Mouse (Mus musculus) hindbrain, embryonic 10.5 days (tissue): Measurements from ENCODE around the gene Optn. TPM values are rescaled to one million over a fixed set of nuclear protein-coding genes. Genes with fewer than 3 reads are reported as not detected.

Source experiments
- DNase-seq: peaks from one replicate; pipeline ENCODE4 v3.0.0-alpha.2; 2017; ENCODE audit warnings: low spot score
- H3K27ac ChIP-seq: fragments of 300-500 bp; sonication (generic); 2 replicates; pipeline ENCODE4 v1.5.1; 2016; ENCODE audit warnings: mild to moderate bottlenecking, moderate library complexity
- H3K27me3 ChIP-seq: fragments of 300-500 bp; sonication (generic); 2 replicates; pipeline ENCODE4 v1.6.1; 2016; ENCODE audit warnings: mild to moderate bottlenecking; ENCODE audit not compliant: poor library complexity, insufficient read depth, severe bottlenecking
- H3K36me3 ChIP-seq: fragments of 300-500 bp; sonication (generic); 2 replicates; pipeline ENCODE4 v1.6.1; 2016; ENCODE audit warnings: mild to moderate bottlenecking, moderate library complexity
- H3K4me1 ChIP-seq: fragments of 300-500 bp; sonication (generic); replicated peaks from 2 replicates; pipeline ENCODE4 v1.6.1; 2016; ENCODE audit warnings: mild to moderate bottlenecking
- H3K4me3 ChIP-seq: fragments of 300-500 bp; sonication (generic); 2 replicates; pipeline ENCODE4 v1.5.1; 2016; ENCODE audit warnings: mild to moderate bottlenecking, moderate library complexity
- H3K9me3 ChIP-seq: fragments of 300-500 bp; sonication (generic); 2 replicates; pipeline ENCODE4 v1.6.1; 2016; ENCODE audit warnings: mild to moderate bottlenecking, moderate library complexity
- WGBS: fragments of 180-500 bp; shearing (Covaris S2); methylation state at CpG from one replicate; pipeline ENCODE4 v1.1.7; 2016; 5-methylcytosine and 5-hydroxymethylcytosine counted together
- polyA plus RNA-seq: library from polyadenylated mRNA; unstranded; fragments of >200 nt; fragmentation: Nextera tagmentation; extraction: Ambion mirVana; gene quantifications from 2 replicates; pipeline ENCODE4 v1.2.1, GENCODE M21; 2016

The Optn gene
- polyA plus RNA-seq, 1 experiment from 2014 or later = 5.2 TPM

DNA sequence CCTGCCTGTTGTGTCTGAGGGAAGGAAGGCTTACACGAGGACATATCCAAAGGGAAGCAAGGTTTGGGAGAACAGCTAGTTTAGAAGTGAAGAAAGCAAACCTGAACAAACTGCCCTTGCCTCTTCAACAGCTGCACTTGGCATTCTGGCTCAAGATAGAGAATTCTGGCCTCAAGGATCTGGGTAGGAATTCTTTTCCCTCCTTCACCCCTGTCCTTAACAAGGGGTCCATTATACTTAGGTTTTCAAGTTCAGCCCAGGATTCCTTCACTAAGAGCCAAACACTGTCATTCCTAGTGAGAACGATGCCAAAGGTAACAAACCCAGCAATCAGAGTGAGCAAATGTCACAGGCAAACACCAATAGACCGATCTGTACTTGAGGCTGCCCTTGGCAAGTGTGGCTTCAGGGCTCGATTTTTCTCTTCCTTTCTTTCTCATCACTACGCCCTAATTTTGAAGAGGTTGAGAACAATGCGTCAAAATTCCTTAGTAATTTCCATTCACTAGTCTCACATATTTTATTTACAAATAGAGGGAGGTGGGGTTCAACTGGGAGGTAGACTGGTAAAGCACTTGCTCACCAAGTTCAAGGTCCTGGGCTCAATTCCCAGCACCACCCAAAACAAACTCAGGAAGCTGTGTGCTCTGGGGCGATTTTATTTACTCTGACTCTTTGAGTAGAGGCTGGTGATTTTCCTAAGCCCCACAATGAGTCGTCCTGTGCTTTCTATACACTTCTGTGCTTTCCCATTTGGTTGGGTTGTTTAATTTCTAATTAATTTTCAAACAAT lies 76.3 kb downstream of the Optn start:
- Histone ChIP-seq H3K36me3 (peaks cover 29% of the 10 kb centered on the region), H3K27me3 (no peaks in the 10 kb centered on the region), H3K9me3 (no peaks in the 10 kb centered on the region), H3K27ac (no peak overlapping the region), H3K4me3 (no peak overlapping the region), H3K4me1 (no peaks in the 10 kb centered on the region)
- 86% methylated on average over 8 of the region's 8 CpGs for WGBS
- no peak for DNase-seq

DNA sequence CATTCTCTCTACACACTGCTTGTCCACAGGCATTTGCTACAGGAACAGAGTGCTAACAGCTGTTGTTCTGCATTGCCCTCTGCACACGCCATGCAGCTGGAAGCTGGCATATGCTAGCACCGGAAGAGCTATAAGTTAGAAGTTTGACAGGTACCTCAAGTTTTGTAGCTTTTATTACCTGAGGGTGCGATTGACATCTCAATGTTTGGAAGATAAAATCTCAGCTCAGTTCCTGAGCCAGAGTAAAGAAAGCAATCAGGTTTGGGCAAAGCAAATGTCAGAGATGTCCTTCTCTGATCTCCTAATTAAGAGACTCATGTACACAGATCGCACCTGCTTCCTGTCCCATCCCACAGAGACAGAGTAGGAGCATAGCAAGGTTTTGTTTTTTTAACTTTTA lies 77.1 kb downstream of the Optn start:
- peaks cover 21% of the 10 kb centered on the region for H3K36me3 ChIP-seq
- no peak overlapping the region for H3K4me3 ChIP-seq
- DNase-seq = no peak
- H3K27me3 ChIP-seq = no peaks in the 10 kb centered on the region
- H3K9me3 ChIP-seq = no peaks in the 10 kb centered on the region
- H3K27ac ChIP-seq = no peak overlapping the region
- 92% methylated on average over 4 of the region's 4 CpGs for WGBS
- no peaks in the 10 kb centered on the region for H3K4me1 ChIP-seq

DNA sequence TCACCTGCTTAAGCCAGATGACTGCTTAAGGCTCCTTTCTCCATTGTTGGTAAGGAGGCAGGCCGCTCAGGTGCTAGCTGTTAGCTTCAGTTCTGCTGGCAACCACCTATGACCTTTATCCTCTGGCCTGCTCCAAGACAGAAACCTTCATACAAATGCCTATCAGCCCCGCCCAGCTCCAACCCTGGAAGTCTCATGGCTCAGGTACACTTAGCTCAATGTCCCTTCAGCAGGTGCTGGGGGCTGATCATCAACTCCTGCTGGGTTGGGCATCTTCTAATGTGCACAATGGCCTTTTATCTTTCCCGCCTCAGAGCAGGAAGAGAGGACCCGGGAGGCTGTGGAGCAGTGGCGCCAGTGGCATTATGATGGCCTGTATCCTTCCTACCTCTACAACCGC lies 78.9 kb downstream of the Optn start:
- Histone ChIP-seq H3K27me3 (no peaks in the 10 kb centered on the region), H3K36me3 (peaks cover 5% of the 10 kb centered on the region), H3K27ac (no peak overlapping the region), H3K4me1 (no peaks in the 10 kb centered on the region), H3K4me3 (no peak overlapping the region), H3K9me3 (no peaks in the 10 kb centered on the region)
- no peak for DNase-seq
- 80% methylated on average over 6 of the region's 6 CpGs for WGBS

DNA sequence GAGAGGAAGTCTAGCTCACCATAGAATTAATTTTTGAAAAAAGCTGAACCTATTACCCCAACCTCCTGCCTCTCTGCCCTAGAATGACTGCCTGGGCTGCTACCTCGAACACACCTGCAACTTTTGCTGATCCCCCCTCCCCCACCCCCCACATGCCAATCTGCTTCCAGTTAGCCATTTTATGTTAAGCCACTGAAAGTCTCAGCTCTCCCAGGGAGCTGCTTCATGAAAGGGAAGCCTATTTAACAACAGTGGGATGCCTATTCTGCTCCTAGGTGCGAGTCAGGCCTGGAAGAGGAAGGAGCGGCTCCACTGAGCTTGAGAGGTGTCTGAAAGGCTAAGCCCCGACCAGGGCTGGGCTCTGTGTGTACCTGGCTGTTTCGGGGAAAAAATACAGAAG lies 79.9 kb downstream of the Optn start:
- WGBS = 31% methylated on average over 5 of the region's 5 CpGs

DNA sequence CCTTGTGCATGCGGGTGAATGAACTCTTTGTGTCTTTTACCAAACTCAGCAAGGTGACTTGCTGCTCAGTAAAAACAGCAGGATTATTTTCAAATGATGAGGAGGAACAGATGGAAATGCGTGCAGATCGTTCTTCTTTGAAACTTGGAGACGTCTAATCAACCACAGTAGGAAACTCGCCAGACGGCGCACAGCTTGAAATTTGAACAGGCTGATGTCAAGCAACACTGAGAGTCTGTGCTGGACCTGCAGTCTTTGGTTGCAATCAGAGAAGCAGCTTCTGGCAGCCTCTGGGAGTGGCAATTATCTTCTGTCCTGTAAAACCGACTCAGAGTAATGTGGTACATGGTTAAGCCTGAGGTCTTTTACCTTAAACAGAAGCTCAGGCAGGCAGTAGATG lies 85.8 kb downstream of the Optn start:
- Histone ChIP-seq H3K27me3 (no peaks in the 10 kb centered on the region), H3K27ac (no peak overlapping the region), H3K36me3 (no peaks in the 10 kb centered on the region), H3K9me3 (no peaks in the 10 kb centered on the region), H3K4me1 (peaks cover 11% of the 10 kb centered on the region), H3K4me3 (no peak overlapping the region)
- no peak for DNase-seq
- 35% methylated on average over 8 of the region's 8 CpGs for WGBS

More for the DNA sequence above, 79.9 kb downstream of the Optn start:
- Histone ChIP-seq H3K27me3 (no peaks in the 10 kb centered on the region), H3K4me3 (no peak overlapping the region), H3K27ac (no peak overlapping the region), H3K36me3 (no peaks in the 10 kb centered on the region), H3K9me3 (no peaks in the 10 kb centered on the region), H3K4me1 (no peaks in the 10 kb centered on the region)
- DNase-seq = no peak

DNA sequence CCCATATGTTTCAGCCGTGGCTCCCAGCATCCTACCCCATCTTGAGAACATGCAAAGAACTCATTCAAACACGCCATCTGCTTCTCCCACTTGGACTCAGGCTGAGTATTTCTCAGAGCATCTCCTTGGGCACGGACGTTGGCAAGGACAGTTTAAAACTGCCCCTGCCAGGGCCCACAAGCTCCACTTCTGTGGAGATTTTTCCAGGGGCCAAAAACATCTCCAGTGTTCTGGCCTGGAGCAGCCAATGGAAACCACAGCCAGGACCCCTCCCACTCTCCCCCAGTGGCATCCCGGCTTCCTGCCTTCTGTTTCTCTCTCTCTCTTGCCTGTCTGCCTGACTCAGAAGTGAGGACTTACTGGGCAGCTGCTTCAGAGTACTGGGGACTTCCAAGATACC lies 88.0 kb downstream of the Optn start, which contains the start of gene Ucma:
Gene Ucma, plus strand, starts transcription at position 316 of the 400 bp plus-strand sequence.
- Histone ChIP-seq H3K36me3 (no peaks in the 10 kb centered on the region), H3K27ac (no peak within 1 kb of the TSS), H3K4me1 (peaks cover 11% of the 10 kb centered on the region), H3K4me3 (no peak within 1 kb of the TSS), H3K27me3 (no peaks in the 10 kb centered on the region), H3K9me3 (no peaks in the 10 kb centered on the region)
- no peak for DNase-seq
- 74% methylated on average over 5 of the region's 5 CpGs for WGBS

Other genes starting within 250 kb of the Optn start
- 109 and 122 TPM in 2 replicates for gene Sephs1, start 182.5 kb downstream of the Optn start, polyA plus RNA-seq
- 37.3 and 37.5 TPM in 2 replicates for gene Phyh, start 145.0 kb downstream of the Optn start, polyA plus RNA-seq
- 0.21 TPM in 1 of 2 replicates, not detected in the other for gene Ucma, start 87.9 kb downstream of the Optn start, polyA plus RNA-seq
- 46.0 and 62.4 TPM in 2 replicates for gene Mcm10, start 51.3 kb downstream of the Optn start, polyA plus RNA-seq
- gene Ccdc3, start 73.7 kb upstream of the Optn start, polyA plus RNA-seq = 3.1 and 6.9 TPM in 2 replicates